Mouse (Mus musculus) brown adipose tissue, adult 24 weeks (tissue): ENCODE results near the gene Gimap9. TPM values are rescaled to one million over a fixed set of nuclear protein-coding genes. Genes with fewer than 3 reads are reported as not detected.
A peak's percentile ranks its signal among the peaks of the same experiment; 100 is the strongest.

ENCODE experiments used
- H3K27ac ChIP-seq: fragments of 200-500 bp; replicated peaks from 2 replicates; pipeline ENCODE4 v1.5.1; 2012; ENCODE audit warnings: low read depth, mild to moderate bottlenecking, low read length
- H3K4me1 ChIP-seq: fragments of 200-500 bp; 2 replicates; pipeline ENCODE4 v1.6.1; 2012; ENCODE audit warnings: low read length, mixed read lengths; ENCODE audit not compliant: control insufficient read depth, insufficient read depth, insufficient read length
- H3K4me3 ChIP-seq: fragments of 200-500 bp; 2 replicates; pipeline ENCODE4 v1.5.1; 2012; ENCODE audit warnings: low read depth, mild to moderate bottlenecking, low read length, moderate library complexity; ENCODE audit not compliant: insufficient read depth
- polyA plus RNA-seq: library from polyadenylated mRNA; stranded (reverse); fragments of >200 nt; gene quantifications from 2 replicates; pipeline ENCODE4 v1.2.4, GENCODE M21; 2012; ENCODE audit not compliant: missing spikeins, insufficient read depth, insufficient read length

The Gimap9 gene
- polyA plus RNA-seq, 1 experiment: 2.5 TPM

DNA sequence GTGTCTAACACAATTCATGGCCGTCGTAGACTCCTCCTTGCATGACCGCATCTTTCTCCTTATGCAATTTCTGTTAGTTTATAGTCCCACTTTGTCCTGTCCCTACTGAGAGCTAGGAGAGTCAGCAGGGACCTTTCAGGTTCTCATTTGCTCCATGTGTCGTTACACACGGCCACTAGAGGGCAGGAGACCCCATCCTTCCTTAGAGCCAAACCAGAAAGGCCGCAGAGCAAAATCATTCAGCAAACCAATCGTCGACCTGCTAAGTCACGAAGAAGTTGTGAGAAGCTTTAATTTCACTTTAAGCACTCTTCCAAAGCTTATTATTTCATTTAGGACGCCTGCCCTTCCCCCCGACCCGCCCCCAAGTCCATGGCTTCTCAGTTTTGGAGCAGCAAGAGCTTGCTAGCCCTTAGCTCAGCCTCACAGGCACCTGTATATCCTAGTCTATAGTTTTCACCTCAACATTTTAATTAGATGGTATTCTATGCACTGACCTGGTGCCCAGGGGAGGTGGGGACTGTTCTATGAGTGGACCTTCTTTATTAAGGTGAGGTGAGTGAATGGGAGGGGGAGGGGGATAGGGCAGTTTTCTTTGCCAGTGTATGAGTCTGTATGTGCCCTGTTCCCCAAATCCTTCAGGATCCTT lies 30.1 kb upstream of the Gimap9 start:
- no peak overlapping the region for H3K4me3 ChIP-seq
- H3K27ac ChIP-seq: no peak overlapping the region

DNA sequence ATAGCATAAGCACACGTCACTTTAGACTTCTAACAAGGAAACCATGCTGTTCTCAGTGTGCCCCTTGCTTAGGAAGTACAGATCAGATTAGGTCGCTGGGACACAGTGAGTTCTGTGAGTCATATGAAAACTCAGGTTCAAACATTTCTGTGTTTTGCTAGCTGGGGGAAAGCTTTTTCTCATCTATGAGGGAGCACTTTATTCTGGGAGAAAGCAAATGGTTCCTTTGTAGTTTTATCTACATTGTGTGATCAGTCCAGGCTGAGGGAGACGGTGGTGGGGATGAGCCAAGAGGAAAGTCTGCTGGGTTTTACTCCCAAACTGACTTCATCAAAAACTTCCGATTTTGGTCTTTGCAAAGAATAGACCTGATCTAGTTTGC lies 29.6 kb upstream of the Gimap9 start:
- no peak overlapping the region for H3K27ac ChIP-seq
- no peak overlapping the region for H3K4me3 ChIP-seq
- peaks cover 5% of the 10 kb centered on the region; the same call in 1 of the 2 replicates for H3K4me1 ChIP-seq

More for the DNA sequence above, 30.1 kb upstream of the Gimap9 start:
- H3K4me1 ChIP-seq: peaks cover 5% of the 10 kb centered on the region; the same call in 1 of the 2 replicates

DNA sequence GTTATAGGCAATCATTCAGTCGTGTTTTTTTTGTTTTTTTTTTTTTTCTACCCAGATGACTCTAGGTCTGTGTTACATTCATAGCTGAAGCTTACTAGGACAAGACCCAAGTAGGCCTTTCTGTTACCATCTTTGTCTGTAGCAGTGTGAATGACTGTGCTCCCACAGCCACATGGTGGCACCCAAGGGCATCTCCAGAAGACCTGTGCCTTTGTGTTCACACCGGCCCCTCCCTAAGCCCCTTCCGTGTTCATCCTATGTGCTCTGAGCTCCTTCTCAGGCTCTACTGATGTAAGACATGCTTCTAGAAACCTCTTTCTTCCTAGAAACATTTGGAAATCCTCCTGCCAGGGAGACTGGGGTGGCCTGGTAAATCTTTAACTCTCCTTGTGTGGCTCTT lies 28.9 kb upstream of the Gimap9 start, which contains the start of gene Gimap8:
Gimap8 (plus strand) TSS at position 240 of the 400 bp plus-strand sequence.
- Histone ChIP-seq H3K4me3 (peak within 1 kb of the TSS; percentile 75), H3K27ac (peak within 1 kb of the TSS; percentile 97), H3K4me1 (peaks cover 5% of the 10 kb centered on the region; the same call in 1 of the 2 replicates)

DNA sequence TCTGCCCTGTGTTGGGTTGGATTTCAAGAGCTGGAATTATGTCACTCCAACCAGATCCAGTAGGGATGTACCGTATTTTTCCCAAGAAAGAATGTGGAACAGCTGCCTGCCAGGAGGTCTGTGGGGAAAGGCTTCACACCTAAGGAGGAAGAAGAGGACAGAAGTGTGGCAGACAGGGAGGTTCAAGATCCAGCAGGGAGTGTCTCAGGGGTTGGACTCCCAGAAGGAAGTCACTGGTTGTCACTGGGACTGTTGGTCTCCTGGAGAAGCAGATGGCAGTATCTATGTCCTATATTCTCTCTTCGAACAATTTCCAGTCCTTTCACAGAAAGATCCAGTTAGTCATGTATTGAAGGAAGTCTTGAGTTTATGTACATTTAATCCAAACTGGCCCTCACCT lies 28.3 kb upstream of the Gimap9 start:
- H3K27ac ChIP-seq: peak overlapping the region; percentile 97

DNA sequence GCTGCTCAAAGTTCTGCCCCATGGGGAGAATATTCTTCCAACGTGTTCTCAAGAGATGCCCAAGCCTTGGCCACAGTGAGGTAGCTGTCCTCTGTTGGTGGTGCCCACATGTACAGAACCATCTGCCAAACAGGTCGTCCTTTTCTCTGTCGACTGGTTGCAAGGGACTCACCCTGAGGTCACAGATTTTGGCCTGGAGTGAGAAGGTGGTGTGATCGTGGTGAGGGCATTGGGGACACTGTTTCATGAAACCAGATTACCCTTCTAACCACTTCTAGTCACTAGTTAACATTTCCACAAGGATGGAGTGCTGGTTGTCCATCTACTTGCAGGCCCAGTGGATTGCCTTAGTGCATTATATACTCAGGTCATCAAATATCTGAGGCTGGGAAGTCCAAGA lies 27.1 kb upstream of the Gimap9 start:
- H3K4me3 ChIP-seq: no peak overlapping the region
- no peak overlapping the region for H3K27ac ChIP-seq
- H3K4me1 ChIP-seq: peaks cover 5% of the 10 kb centered on the region; the same call in 1 of the 2 replicates

More for the DNA sequence above, 28.3 kb upstream of the Gimap9 start:
- H3K4me1 ChIP-seq: peaks cover 5% of the 10 kb centered on the region; the same call in 1 of the 2 replicates
- peak overlapping the region; percentile 75 for H3K4me3 ChIP-seq

DNA sequence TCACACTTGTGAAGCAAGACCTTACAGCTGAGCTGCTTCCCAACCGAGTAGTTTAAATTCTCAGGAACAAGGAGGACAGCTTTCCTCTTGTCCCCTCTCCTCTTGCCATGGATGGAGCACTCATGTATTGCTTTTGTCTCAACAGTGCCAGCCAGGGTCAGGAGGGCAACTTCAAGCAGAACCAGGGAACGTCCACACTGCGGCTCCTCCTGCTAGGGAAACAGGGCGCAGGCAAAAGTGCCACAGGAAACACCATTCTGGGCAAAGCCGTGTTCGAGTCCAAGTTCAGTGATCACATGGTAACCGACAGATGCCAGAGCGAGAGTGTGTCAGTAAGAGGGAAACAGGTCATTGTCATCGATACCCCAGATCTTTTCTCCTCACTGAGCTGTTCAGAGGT lies 25.9 kb upstream of the Gimap9 start:
- peaks cover 5% of the 10 kb centered on the region; the same call in 1 of the 2 replicates for H3K4me1 ChIP-seq
- H3K27ac ChIP-seq: no peak overlapping the region
- no peak overlapping the region for H3K4me3 ChIP-seq

DNA sequence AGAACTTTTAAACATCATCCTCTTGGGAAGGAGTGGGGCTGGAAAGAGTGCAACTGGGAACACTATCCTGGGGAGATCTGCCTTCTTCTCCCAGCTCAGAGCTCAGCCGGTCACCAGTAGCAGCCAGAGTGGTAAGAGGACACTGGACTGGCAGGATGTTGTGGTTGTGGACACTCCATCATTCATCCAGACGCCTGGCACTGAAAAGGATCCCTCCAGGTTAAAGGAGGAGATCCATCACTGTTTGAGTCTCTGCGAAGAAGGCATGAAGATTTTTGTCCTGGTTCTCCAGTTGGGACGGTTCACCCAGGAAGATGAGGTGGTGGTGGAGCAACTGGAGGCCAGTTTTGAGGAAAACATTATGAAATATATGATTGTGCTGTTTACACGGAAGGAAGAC lies 17.2 kb upstream of the Gimap9 start:
- no peaks in the 10 kb centered on the region for H3K4me1 ChIP-seq
- no peak overlapping the region for H3K4me3 ChIP-seq
- H3K27ac ChIP-seq: no peak overlapping the region

DNA sequence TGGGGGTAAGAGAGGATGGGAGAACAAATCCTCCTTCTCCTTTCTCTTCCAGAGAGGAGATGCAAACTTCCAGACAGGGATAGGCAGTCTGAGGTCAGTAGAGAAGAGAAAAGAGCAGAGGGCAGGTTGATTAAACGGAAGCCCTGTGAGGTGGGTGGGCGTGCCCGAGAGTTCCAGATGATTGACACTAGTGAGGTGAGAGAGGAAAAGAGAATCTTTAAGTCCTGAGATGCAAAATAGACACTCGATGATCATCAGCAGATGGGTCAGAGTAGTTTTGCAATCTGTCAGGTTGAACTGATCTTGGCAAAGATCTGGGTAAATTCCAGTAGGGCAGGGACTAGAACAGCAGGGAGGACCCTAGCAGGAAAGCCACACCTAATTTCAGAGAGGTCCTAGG lies 11.2 kb upstream of the Gimap9 start:
- no peak overlapping the region for H3K4me3 ChIP-seq

DNA sequence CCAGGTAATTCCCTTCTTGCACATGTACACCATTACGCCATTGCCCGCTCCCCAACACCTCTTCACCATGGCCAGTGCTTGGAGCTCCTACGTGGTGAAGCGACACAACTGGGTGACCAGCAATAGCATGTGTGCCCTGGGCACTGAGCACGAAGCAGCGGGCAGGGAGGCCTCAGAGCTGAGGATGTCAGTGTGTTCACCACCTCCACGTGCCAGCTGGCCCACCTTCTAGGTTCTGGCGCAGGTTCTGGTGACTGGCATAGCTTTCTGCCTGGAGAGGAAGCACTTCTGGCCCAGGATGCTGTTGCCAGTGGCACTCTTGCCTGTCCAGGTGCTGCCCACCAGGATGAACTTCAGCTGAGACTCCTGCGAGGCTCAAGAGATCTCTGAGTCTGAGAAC lies 10.5 kb upstream of the Gimap9 start:
- Histone ChIP-seq H3K4me1 (no peaks in the 10 kb centered on the region), H3K4me3 (no peak overlapping the region), H3K27ac (no peak overlapping the region)

More for the DNA sequence above, 11.2 kb upstream of the Gimap9 start:
- Histone ChIP-seq H3K27ac (no peak overlapping the region), H3K4me1 (no peaks in the 10 kb centered on the region)

DNA sequence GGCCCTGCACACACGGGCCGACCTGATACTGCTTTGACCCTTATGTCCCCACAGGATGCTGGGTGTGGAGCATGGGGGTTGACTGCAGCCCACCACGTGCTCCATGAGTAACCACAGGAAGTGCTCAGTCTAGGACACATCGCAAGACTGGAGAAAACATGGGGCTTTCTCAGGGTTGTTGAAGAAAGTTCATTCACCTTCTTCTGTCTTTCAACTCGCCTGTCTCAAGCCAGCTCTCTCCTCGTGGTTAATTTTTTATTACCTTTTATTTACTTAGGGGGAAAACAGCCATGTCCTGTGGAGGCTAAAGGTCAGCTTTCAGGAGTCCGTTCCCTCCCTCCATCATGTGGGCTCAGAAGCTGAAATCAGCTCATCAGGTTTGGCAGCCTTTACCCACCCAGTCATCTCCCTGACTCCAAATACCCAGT lies 9.8 kb upstream of the Gimap9 start:
- no peak overlapping the region for H3K27ac ChIP-seq
- H3K4me3 ChIP-seq: no peak overlapping the region
- H3K4me1 ChIP-seq: no peaks in the 10 kb centered on the region

DNA sequence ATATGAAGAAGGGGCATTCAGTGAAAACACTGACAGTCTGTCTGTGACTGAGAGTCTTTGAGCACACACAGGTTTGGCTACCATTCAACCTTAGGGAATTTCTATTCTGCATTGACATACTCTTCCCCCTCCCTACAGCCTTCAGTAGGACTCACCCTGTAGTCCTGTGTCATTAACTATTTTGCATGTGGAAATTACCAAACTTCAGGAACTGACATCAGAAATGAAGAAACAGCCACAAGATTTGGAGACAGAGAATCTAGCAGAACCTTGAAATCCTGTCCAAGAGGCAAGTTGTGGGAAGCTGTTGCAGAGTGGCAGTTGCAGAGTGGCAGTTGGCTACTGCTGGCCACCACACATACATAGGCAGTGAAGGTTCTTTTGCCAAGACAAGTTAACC lies 7.9 kb upstream of the Gimap9 start:
- Histone ChIP-seq H3K27ac (no peak overlapping the region), H3K4me1 (no peaks in the 10 kb centered on the region), H3K4me3 (no peak overlapping the region)

DNA sequence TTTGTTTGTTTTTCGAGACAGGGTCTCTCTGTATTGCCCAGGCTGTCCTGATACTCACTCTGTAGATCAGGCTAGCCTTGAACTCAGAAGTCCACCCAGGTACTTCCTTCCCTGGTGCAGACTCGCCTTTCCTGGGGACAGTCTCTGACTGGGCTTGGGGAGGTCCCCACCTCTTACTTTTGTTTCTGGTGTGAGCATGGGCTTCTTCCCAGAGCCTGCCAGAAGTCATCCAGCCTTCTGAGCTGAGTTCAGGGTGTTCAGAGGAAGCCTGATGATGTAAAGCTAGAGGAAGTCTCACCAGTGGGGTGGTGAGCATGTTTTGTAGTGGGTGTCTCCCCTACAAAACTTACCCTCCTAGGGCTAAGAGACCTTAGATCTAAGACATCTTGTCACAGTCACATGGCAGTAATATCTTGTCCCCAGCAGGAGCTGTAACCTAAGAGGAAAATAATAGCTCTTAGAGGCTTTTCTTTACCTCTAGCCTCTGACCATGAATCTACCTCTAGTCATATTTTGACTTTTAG lies 6.4 kb upstream of the Gimap9 start:
- no peak overlapping the region for H3K27ac ChIP-seq
- H3K4me1 ChIP-seq: no peaks in the 10 kb centered on the region
- no peak overlapping the region for H3K4me3 ChIP-seq

DNA sequence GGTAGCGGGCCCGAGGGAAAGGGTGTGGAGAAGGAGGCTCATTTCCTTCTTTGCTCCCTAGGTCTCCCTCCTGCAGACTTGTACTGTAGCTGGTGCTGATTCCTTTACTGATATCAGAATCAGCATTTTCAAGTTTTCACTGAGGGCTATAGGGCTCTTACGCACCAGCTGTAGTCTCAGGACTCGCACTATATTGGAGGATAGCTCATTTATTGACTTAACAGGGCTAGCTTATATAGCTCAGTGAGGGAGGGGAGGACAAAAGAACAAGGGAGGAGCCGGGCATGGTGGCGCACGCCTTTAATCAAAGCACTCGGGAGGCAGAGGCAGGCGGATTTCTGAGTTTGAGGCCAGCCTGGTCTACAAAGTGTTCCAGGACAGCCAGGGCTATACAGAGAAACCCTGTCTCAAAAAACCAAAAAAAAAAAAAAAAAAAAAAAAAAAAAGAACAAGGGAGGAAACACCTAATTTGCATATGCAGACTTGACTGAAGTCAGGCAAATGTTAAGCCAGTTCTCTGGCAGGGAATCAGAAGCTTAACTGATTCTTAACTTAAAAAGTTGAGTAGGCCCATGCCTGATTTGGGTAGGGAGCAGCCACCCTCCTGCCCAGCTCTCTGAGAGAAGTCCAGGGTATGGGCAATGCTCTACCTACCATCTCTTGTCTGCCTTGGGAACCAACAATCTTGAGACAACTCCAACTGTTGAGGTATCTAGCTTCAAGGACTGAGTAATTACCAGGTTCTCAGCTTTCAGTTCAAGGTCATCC lies 1.5 kb upstream of the Gimap9 start:
- H3K27ac ChIP-seq: no peak overlapping the region
- H3K4me3 ChIP-seq: no peak overlapping the region
- H3K4me1 ChIP-seq: no peaks in the 10 kb centered on the region

DNA sequence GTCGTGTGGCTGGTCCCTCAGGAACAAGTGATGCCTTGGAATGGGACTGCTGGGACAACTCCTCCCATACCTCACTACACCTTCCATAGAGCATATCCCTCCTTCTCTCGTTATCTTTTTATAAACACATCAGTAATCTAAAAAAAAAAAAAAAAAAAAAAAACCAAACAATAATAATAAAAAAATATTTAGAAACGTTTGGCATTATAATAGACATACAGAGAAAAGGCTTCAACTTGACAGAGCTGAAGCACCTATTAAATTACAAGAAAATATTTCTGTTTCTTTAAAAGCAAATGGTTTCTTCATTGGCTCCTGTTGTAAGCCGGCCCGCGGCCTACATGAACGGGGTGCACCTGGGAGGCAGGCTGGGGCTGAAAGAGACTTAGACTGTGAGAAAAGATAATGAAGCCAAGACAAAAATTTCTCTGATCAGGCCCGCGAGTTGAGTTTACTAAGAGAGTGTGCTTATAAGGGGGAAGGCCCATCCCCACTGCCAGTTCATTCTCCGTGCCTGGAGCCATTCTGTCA lies 464 bp upstream of the Gimap9 start:
- Histone ChIP-seq H3K4me1 (peaks cover 3% of the 10 kb centered on the region; the same call in 1 of the 2 replicates), H3K27ac (peak overlapping the region; percentile 47), H3K4me3 (peak overlapping the region; percentile 74)

DNA sequence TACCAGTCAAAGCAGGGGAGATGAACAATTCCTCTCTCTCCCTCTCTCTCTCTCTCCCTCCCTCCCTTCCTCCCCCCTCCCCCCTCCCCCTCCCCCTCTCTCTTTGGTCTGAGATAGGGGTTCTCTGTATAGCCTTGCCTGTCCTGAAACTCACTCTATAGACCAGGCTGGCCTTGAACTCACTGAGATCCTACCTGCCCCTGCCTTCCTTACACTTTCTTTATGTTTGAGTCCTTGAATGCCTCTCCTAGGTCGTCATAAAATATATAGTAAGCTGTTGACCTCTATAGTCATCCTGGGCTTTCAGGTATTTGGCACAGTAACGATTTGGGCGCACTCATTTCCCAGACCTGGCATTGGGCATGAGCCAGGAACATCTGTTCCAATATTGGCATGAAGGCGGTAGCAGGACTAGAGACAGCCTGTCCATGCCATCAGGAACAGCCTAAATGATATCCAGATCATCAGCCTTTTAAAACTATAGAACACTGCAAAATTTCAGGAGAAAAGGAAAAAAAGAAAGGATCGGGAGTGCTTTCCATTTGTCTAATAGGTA lies 1.0 kb downstream of the Gimap9 start:
- Histone ChIP-seq H3K4me1 (peaks cover 5% of the 10 kb centered on the region; the same call in 1 of the 2 replicates), H3K27ac (no peak overlapping the region), H3K4me3 (peak overlapping the region; percentile 38)
